Mouse (Mus musculus) adrenal gland, adult 2 months (tissue): ENCODE results near the gene Mcub. TPM values are rescaled to one million over a fixed set of nuclear protein-coding genes. Genes with fewer than 3 reads are reported as not detected.

ENCODE experiments used
- DNase-seq: peaks from one replicate; pipeline ENCODE4 v3.0.0; 2021
- long read RNA-seq: library from polyadenylated mRNA; stranded (forward); transcript quantifications from one replicate; pipeline ENCODE4 v2.0.0, GENCODE M21; 2021
- polyA plus RNA-seq: library from polyadenylated mRNA; depleted of rRNA; stranded (reverse); fragments of >200 nt; gene quantifications from 2 replicates; pipeline ENCODE4 v1.2.3, GENCODE M21; 2012; rRNA removed
- total RNA-seq, 2 experiments: library from RNA; stranded (reverse); gene quantifications; 2 replicates each; pipeline ENCODE4 v1.2.3; 2021

The Mcub gene
- total RNA-seq = 10 to 100 TPM in 1 of 2 experiments, 1 to 10 TPM in 1; 7.9 to 15.3 TPM
- polyA plus RNA-seq = 6.9 and 7.7 TPM in 2 replicates
- long read RNA-seq, transcript Mcub-201 (8 exons, 1,318 nt) = major isoform, 7 of 10 reads
- long read RNA-seq, partial matches to known transcripts = 0 of 10 reads
- long read RNA-seq, other reads (novel, unspliced or antisense) = 3 of 10 reads

DNA sequence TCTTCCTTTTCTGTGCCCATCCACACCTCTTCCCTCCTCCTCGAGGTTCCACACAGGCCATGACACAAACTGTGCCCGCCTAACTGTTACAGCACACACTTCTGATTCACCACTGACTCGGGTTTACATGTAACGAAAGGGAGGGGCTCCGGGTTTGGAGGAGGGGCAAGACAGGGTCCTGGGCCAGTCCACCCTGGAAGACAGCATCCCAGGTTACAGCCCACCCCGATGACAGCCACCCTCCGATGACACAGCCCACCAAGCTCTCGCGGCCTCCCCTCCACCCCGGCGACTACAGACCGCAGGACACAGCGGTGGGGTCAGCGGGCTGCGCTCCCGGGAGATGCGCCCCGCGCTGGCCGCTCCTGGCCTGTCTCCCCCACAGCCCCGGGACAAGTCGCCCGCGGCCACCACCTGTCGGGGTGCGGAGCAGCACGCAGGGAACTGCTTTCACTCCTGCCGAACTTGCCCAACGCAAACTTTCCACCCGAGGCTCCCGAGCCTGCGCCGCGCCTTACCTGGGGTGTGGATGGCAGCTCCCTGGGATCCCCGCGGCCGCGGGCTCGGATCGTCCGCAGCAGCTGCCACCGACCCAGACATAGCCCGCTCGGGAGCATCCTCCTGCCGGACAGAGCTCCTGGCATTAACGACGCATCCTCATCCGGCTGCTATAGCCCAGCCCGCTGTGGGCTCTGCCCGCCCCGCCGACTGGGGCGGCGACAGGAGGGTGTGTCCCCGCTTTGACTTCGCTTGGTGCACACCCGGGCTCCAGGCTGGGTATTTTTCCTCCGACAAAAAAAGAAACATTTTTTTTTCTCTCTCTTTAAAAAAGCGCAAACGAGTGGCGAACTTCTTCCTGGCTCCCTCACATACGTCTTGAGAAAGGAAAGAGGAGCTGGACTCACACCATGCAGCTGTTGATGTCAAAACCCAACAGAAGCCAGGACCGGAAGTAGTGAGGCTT lies at the start of gene Mcub:
TSS of gene Mcub (minus strand) at position 775 of the 964 bp plus-strand sequence.
- peak; percentile 70 for DNase-seq

DNA sequence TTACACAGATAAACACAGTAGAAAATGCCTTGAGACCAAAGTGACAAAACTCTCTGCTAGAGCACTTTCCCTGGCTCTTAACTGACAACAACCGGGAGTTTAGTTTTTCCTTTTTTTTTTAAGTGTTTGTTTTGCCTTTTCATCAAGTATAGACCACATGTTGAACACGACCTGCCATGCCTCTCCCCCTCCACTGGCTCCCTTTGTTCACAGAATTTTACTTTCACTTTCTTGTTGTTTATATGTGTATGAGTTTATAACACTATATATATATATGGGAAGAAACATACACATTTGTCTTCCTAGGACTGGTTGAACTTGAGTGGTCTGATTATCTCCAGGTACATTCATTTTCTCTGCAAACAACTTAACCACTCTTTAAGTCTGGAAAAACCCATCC lies 42.9 kb upstream of the Mcub start:
- DNase-seq = no peak

DNA sequence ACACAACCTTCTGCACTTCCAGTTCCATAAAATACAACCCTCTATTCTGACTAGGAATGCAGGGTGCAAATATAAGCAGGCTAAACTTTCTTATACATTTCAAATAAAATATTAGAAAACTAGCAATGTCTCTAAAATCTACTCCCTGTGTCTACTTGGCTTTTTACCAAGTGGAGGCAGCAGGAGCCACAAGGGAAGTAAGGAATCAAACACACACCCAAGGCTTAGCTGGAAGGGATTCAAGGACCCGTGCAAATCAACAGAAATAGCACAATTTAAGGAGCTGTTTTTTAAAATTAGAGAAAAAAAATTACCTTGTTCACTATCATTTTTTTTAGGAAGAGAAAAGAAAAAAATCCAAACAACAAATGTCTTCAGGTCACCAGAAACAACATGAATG lies 41.2 kb upstream of the Mcub start:
- no peak for DNase-seq

GRCm38 (mm10) chr3:130006141-130006540 lies 36.1 kb upstream of the Mcub start:
- DNase-seq = no peak

- no peak for DNase-seq
These were observed 30.9 kb upstream of the Mcub start for GRCm38 (mm10) chr3:130000926-130001325.

DNA sequence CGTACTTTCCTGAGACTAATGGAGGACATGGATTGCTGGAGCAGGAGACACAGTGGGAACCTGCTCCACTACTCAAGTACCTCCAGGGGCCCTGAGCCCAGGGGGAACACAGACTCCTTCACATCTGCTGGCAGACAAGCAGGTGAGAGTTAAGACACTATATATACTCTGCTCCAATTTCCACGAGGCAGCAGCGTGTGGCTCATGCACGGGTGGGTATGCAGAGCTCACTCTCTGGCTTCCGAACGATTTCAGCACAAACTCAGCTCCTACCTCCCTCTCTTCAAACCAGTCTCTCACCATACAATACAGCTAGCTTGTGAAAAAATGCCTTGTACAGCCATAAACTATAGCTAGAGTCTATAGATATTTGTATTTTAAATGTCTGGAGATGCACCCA lies 28.5 kb upstream of the Mcub start:
- no peak for DNase-seq

DNA sequence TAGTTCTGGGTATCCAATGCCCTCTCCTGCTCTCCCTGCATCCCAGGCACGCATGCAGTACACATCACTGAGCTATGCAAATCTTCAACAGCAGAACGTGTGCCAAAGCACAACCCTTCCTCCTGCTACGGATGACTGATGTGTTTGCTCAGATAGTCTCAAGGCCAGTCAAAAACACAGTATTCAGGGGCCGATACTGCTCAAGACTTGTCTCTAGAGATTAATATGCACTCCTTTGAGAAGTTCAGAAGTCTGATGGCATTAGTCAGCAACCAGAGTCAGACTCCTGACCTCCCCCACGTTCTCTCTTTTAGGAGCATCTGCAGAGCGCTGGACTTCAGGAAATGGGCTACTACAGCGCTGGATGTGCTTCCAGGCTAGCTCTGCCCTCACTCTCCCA lies 28.0 kb upstream of the Mcub start:
- peak; percentile 78 for DNase-seq

DNA sequence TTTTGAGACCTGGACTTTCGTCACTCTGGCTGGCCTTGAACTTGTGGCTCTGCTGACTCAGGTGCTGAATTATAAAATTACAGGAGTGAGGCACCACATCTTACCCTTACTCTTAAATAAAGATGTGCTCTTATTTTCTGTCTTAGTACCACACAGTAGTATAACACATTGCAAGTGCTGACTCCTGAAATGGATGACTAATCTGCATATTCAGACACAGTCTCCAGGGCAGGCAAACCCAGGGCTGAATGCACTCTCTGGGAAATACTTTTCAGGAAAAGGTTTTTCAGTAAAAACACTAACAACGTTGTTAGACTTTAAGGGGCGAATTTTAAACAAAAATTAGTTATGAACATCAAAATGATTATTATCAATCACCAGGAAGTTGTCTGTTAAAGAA lies 27.3 kb upstream of the Mcub start:
- DNase-seq = no peak

- no peak for DNase-seq
These were observed 17.3 kb upstream of the Mcub start for GRCm38 (mm10) chr3:129987297-129987696.

DNA sequence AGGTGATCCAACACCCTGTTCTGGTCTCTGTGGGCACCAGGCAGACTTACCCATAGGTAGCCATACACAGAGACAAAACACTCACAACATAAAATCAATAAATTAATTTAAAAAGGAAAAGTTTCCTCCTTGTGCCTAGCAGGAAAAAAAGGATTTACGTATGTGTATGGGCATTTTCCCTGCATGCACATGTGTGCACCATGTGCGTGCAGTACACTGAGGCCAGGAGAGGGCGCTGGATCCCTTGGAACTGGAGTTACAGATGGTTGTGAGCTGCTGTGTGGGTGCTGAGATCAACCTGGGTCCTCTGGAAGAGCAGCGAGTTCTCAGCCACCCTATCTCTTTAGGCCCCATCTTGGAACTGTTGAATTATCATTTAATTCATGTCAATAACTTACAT lies 15.3 kb upstream of the Mcub start:
- DNase-seq = no peak

- DNase-seq = no peak
These were observed 14.8 kb upstream of the Mcub start for GRCm38 (mm10) chr3:129984797-129985196.

DNA sequence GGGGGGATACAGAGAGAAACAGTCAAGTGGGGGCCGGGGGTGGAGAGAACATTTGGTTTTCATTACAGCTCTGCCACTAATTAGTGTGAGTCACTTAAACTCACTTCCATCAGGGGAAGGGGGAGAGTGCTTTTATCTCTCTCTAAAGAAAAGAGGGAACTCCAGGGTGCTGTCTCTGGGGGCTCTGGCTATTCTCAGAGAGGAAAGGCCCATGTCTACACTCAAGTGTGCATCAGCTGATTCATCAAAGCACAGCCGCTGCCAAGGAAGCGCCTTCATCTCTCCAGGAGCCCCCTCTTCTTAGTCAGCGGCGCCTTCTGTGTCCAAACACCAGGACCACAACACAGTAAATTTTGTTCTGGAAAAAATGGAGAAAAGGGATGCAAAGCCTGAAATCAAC lies 12.3 kb upstream of the Mcub start:
- DNase-seq = no peak

- DNase-seq = no peak
These were observed 11.8 kb upstream of the Mcub start for GRCm38 (mm10) chr3:129981756-129982155.

GRCm38 (mm10) chr3:129979510-129979909 lies 9.5 kb upstream of the Mcub start:
- no peak for DNase-seq

DNA sequence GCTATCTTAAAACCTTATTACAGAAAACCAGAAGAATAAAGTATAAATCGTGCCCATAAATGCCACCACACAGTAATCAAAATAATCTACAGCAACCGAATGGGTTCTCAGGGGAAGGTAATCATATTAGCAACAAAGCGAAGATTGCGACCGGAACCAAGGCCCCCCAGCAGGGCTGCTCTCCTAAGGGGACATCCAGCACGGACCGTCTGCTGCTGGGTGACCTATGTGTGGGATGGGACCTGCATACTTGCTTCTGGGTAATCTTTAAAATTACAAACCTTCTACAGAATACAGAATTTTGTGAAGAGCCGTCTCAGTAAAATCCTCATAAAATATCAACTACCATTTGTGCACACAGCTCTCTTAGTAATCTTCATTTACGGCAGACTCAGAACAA lies 8.7 kb upstream of the Mcub start:
- no peak for DNase-seq

DNA sequence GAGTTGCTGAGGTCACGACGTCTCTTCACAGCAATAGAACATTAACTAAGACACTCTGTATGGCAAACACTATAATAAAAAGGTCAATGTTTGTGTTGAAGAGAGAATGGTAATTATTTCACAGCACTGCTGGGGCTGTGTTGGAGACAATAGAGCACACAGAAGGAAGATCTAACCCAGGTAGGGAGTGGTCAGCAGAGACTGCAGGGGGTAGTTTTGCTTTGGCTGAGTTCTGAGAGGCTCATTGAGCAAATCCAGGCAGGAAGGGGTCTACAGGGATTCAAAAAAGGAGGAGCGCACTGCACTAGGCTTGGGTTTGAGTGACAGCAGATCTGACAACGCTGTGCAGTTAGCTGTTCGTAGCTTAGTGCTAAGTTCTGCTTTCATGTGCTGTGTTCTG lies 6.3 kb upstream of the Mcub start:
- DNase-seq = no peak

GRCm38 (mm10) chr3:129970529-129971515 lies 816 bp upstream of the Mcub start:
- peak; percentile 32 for DNase-seq

DNA sequence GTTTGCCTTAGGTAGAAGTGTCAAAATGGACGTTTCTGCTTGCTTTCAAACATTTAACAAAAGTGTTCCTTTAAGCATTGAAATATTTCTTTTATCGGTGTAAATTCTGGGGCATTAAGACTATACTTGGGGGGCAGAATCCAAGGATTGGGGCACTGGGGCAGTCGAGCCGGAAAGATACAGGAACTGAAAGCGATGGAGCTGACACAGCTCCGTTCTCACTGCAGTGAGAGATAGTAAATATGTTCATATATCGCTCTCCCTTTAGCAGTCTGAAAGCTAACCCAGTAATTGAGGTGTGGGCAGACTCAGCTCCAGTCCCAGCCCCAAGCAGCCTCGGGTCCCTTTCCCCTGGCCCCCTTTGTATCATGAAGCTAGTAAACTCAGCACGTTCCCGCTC lies 975 bp downstream of the Mcub start:
- DNase-seq = no peak

- no peak for DNase-seq
These were observed 2.1 kb downstream of the Mcub start for GRCm38 (mm10) chr3:129967874-129968273.

GRCm38 (mm10) chr3:129964681-129965080 lies 5.3 kb downstream of the Mcub start:
- DNase-seq = no peak

GRCm38 (mm10) chr3:129962533-129962932 lies 7.5 kb downstream of the Mcub start:
- DNase-seq = no peak

GRCm38 (mm10) chr3:129953296-129953695 lies 16.7 kb downstream of the Mcub start:
- no peak for DNase-seq
